Mouse (Mus musculus): ENCODE results near the gene Kdm1a. TPM values are rescaled to one million over a fixed set of nuclear protein-coding genes. Genes with fewer than 3 reads are reported as not detected.

The Kdm1a gene
- polyA plus RNA-seq, 1 experiment, result 30.5 TPM

- DNase-seq (ENCODE audit: low read depth), result no peak
Observed at GRCm38 (mm10) chr4:136526412-136526811, 76.1 kb downstream of the Kdm1a start.

- DNase-seq (ENCODE audit: low read depth), result no peak
Observed at GRCm38 (mm10) chr4:136524309-136524708, 78.2 kb downstream of the Kdm1a start.

GRCm38 (mm10) chr4:136521898-136522297 is 80.6 kb downstream of the Kdm1a start:
- no peak for DNase-seq (ENCODE audit: low read depth)

- DNase-seq (ENCODE audit: low read depth), result no peak
Observed at GRCm38 (mm10) chr4:136519866-136520265, 82.7 kb downstream of the Kdm1a start.

GRCm38 (mm10) chr4:136518576-136518975 is 83.9 kb downstream of the Kdm1a start:
- DNase-seq (ENCODE audit: low read depth), result no peak

GRCm38 (mm10) chr4:136518141-136518540 is 84.4 kb downstream of the Kdm1a start:
- DNase-seq (ENCODE audit: low read depth), result no peak

- no peak for DNase-seq (ENCODE audit: low read depth)
Observed at GRCm38 (mm10) chr4:136512905-136513304, 89.6 kb downstream of the Kdm1a start.

GRCm38 (mm10) chr4:136511708-136512107 is 90.8 kb downstream of the Kdm1a start:
- DNase-seq (ENCODE audit: low read depth), result no peak

- no peak for DNase-seq (ENCODE audit: low read depth)
Observed at GRCm38 (mm10) chr4:136509857-136510256, 92.7 kb downstream of the Kdm1a start.

GRCm38 (mm10) chr4:136505426-136506215 is 96.9 kb downstream of the Kdm1a start:
- peak; percentile 77 for DNase-seq (ENCODE audit: low read depth)

Other genes starting within 250 kb of the Kdm1a start
- 0.32 and 0.41 TPM in 2 replicates for gene Htr1d, start 179.2 kb downstream of the Kdm1a start, polyA plus RNA-seq (2012; rRNA removed)
- gene 6030445D17Rik, start 140.5 kb downstream of the Kdm1a start, polyA plus RNA-seq (2012; rRNA removed), result 0.43 and 0.46 TPM in 2 replicates
- gene Luzp1, start 133.0 kb downstream of the Kdm1a start, polyA plus RNA-seq (2012; rRNA removed), result 11.1 and 14.9 TPM in 2 replicates
- 0.42 and 0.43 TPM in 2 replicates for gene Tex46, start 7.7 kb upstream of the Kdm1a start, polyA plus RNA-seq (2012; rRNA removed)
- 0.03 and 0.04 TPM in 2 replicates for gene Lactbl1, start 19.9 kb upstream of the Kdm1a start, polyA plus RNA-seq (2012; rRNA removed)
- 14.4 and 20.6 TPM in 2 replicates for gene Ephb2, start 233.3 kb upstream of the Kdm1a start, polyA plus RNA-seq (2012; rRNA removed)

Measured in gonadal fat pad, adult 2 months (tissue).